Mouse (Mus musculus): Measurements from ENCODE around the gene Col9a3.
A peak's percentile ranks its signal among the peaks of the same experiment; 100 is the strongest.

The Col9a3 gene

DNA sequence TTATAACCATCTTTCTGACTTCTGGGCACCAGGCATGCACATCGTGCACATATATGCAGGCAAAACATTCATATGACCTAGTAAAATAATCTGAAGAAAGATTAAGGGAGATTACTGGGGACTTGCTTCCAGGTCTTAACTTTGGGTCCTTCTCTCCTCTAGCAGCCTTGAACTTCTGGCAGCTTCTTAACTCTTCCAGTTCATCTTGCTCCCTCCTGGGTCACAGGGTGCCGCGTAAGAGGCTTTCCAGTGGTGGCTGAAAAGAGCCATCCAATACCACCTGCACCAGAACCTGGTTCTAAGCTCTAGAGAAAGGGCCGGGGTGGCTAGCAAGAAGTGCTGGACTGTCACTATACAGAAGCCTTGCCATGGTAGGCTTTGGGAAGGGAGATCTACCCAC lies at the start of gene Col9a3:
Gene Col9a3 (plus strand): TSS at position 301 of the 400 bp plus-strand sequence.
- no peak for DNase-seq

DNA sequence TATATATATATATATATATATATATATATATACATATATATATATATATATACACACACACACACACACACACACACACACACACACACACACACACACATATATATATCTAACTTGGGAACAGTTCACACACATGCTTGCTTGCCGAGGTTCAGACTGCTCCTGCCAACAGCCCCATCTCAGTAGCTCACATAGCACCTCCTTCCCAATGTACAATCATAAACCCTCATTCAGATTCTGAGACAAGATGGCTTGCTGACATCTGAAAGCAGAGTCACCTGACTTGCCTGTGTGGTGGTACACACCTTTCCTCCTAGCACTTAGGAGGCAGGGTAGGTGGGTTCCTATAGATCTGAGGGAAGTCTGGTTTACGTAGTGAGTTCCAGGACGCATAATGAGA lies 45.2 kb upstream of the Col9a3 start:
- DNase-seq = no peak

DNA sequence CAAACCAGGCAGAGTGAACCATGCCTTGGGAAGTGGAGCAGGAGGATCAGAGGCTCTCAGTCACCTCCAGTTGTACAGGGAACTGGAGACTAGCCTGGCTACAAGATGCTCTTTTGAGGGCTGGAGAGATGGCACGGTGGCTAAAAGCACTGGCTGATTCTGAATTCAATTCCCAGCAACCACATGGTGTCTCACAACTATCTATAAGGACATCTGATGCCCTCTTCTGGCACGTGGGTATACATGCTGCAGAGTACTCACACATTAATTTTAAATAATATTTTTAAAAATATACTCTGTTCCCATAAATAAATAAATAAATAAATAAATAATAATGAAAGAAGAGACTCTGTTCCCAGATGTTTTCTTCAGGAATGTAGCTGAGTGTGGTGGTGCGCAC lies 42.4 kb upstream of the Col9a3 start:
- DNase-seq = peak; percentile 46 to 50

DNA sequence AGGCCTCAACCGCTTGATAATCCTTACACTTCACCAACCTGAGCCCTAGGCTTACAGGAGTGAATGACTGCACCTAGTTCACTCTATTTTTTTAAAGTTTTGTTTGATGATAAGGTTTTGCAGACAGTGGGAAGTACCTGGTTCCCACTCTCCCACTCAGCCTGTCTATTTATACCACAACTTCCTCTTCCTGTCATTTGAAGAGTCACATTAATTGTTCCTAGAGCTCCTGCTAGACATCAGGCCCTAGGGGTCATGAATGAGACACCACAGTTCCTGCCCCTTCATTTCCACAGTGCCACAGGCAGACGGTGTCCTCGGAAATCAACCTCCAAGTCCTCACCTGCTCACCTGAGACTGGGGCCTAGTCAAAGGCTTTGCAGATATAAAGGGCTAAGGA lies 41.1 kb upstream of the Col9a3 start:
- no peak for DNase-seq

DNA sequence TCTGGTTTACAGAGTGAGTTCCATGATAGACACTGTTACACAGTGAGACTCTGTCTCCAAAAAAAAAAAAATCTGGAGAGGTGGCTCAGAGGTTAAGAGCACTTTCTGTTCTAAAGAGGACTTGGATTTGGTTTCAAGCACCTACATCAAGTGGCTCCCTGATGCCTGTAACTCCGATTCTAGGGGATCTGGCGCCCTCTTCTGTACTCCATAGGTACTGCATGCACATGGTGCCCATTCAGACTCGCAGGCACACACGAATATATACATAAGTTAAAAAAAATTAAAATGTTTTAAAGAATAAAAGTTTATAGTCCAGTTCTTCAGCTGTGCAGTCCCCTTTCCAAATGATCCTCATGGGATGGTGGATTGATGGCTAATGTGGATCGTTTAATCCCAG lies 37.3 kb upstream of the Col9a3 start:
- peak; percentile 32 to 50 for DNase-seq

DNA sequence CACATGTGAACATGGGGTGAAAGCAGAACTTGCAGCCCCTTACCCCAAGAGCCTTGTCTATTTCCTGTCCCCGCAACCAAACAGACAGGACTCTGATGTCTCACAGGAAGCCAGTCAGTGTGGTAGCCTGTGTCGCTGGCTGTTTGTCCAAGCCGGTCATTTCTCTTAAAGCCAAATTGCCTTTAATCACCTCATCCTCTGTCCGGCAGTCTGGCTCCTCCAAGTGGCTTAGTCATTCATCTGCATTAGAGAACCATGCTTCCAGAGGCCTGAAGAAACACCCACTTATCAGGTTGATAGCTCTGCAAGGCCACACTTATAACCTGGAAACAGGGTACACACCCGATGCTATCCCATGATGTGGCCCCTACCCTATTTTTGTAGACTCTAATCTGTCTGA lies 35.4 kb upstream of the Col9a3 start:
- DNase-seq = no peak

DNA sequence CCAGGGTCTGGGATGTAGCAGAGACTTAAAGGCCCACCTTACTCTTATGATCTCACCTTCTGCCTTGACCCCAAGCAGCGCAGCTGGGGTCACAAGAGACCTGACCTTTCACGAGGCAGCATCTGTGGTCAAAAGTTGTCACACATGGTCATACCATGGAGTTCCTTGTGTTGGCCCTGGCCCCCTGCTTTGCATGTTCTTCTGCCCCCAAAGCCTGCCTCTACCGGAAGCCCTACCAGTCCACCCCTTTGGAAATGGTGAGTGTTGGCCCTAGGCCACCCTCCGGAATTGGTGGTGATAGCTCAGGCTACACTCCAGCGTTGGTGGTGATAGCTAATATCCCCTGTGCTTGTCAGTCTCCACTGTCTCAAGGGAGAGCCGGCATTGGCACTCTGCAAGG lies 34.3 kb upstream of the Col9a3 start:
- peak in 1 of 2 experiments; percentile 39 for DNase-seq

DNA sequence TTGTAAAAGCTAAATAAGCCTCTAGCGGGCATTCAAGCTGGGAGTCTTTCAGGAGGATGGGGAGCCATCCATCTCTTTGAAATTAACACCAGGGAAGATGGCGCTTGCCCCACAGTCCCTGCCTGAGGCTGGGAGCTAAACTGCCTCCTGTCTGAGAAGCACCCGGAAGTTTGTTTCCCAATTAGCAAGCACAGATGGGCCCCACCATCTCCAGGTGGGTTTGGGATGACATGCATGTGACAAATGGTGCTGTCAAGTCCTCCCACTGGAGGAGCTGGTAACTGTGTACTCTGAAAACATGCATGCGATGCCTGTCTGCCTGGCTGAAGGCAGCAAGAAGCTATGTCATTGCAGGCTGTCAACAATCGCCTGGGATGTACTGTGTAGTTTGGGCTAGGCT lies 33.7 kb upstream of the Col9a3 start:
- DNase-seq = peak in 1 of 2 experiments; percentile 26

DNA sequence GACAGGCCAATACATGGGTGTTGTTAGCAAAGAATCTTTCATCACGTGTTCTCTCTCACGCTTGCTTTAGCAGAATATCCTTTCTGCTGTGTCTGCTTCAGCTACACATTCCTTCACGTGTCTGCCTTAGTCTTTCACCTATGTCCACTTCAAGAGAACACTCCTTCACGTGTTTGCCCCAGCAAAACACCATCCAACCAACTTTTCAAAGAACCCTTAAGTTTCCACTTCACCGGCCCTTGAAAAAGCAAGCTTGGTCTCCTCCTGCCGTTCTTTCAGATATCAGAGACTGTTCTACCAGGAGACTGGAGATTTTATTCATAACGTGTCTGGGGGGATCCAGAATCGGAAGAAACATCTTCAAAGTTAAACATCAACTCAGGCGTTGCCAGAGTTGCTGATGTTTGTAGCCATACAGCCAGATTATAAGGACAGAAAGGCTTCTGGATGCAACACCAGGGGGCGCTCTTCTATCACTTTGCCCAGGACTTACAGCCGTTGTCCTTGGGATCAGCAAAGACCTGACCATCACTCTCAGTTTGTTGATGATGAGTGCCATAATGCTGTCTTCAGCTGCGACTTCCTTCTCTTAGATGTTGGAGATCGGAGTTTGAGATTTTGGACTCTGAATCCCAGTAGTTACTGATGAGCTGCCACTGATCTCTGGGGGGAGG lies 31.2 kb upstream of the Col9a3 start:
- peak; percentile 78 to 80 for DNase-seq

DNA sequence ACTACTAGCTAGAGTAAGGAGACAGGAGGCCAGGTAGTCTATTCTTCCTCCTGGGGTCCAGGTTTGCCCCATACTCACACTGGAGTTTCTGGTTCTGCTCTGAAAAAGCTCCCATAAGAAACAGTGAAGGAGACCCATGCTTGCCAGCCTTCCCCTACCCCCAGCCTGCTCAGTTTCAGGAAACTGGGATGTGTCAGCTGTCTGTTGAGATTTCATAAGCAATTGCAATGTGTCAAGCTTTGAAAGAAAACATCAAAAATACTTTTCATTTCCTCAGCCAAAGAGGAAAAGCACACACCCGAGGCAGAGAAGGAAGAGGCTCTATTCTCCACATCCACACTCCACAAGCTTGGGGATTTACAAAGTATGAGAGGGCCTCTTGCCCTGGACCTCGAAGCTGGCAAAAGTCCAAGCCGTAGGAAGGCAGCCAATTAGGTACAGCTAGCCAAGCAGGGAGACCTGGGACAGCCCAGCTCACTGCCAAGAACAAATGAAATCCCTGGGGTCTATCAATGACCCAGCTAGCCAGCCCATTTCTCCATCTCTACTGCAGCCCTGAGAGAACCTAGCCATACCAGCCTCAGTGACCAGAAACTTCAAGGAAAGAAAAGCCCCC lies 28.5 kb upstream of the Col9a3 start:
- DNase-seq = peak; percentile 85 to 89

DNA sequence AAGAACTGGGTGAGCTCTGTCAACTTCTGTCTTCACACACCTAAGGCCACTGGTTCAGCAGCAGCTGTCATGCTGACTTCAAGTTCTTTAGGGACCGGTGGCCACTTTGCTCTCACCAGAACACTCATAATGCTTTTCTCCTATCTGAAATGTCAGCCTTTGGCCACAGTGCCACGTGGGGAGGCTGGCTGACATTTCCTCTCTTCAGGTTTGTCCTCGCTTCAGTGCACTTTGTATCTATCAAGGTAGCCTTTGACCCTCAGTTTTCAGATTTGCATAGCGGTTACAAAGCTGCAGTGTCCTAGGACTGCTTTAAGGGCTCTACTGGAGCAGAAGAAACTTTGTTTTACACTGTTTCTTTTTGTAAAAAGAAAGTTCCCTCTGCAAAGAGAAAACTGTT lies 21.1 kb upstream of the Col9a3 start:
- DNase-seq = no peak

DNA sequence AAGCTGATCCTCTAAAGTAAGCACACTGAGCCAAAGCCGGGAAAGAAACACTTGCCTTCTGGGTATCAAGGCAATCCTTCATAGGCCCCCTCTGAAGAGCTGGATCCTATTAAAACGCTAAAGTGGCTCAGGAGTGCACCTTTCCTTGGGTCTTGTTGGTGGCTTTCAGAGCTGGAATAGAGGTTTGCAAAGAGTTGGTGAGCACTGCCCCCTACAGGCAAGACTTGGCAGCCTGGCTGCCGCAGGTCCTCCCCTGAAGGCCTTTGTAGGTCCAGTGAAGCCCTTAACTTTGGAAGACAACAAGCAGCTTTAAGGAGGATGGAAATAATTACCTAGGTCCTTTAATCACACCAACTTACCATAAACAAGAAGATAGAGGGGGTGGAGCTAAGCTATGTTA lies 18.9 kb upstream of the Col9a3 start:
- DNase-seq = peak; percentile 89 to 93

DNA sequence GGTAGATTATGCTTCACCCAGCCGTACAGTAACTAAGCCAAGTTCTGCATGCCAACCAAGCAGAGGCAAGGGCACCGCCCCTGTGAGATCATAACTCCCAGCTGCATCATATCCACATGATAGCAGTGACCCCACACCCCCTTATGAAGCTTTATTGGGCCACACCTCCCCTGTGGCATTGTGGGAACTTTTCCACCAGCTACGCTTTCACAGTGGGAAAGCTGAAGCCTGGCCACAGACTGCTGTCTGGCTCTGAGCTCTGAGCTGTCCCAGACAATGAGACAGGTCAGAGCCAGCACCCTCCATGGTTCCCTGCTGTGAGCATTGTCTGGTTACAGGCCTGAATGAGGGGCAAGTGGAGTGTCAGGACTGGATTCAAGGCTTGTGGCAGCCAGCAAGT lies 16.6 kb upstream of the Col9a3 start, which contains the start of gene Mrgbp:
Gene Mrgbp (plus strand): TSS at position 303 of the 400 bp plus-strand sequence.
- peak; percentile 38 for DNase-seq

DNA sequence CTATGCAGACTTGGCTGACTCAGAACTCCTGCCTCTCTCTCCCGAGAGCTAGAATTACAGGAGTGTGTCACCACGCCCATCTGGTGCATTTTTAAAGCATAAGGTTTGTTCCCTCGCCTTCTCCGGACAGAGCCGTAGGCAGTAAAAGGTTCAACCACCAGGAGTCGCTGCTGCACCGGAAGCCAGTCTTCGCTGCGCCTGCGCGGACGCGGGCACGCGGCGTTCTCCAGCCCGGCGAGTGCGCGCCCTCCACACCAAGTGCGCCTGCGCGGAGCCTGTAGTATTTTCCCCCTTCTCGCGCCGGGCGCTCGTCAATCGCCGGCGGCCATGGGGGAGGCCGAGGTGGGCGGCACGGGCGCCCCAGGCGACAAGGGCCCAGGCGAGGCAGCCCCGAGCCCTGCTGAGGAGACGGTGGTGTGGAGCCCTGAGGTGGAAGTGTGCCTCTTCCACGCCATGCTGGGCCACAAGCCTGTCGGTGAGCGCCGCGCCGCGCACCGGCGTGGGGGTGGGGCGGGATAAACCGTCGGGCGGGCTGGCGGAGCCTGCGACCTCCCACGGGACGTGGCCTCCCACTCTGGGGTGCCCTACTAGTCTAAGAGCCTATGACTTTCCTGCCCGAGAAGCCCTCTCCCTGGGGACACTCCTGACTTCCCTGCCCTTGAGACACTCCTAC lies 15.0 kb upstream of the Col9a3 start:
- DNase-seq = peak; percentile 99 to 100

DNA sequence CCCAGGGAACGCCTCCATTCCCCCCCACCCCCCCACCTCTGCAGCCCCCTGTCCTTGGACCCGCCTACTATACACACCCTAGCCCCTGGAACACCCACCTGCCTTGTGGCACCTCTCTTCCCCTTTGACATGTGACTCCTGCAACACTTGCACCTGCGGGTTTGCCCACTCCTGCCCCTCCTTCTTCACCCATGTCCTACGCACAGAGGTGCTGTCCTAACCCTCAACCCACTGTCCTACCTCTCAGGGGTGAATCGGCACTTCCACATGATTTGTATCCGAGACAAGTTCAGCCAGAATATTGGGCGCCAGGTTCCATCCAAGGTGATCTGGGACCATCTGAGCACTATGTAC lies 14.5 kb upstream of the Col9a3 start:
- no peak for DNase-seq

DNA sequence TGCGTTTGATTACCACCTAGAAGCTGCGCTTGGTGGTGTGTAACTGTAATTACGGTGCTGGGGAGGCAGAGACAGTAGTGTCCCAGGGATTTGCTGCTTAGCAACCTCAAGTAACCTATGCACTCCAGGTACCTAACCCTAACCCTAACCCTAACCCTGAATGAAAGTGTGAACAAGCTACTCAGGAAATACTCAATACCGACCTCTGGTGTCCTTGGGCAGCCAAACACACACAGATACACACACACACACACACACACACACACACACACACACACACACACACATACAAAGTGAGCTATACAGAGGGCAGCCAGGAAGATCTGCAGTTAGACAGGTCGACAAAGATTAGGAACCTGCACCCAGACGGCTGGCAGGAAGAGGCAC lies 8.9 kb upstream of the Col9a3 start:
- DNase-seq = no peak

DNA sequence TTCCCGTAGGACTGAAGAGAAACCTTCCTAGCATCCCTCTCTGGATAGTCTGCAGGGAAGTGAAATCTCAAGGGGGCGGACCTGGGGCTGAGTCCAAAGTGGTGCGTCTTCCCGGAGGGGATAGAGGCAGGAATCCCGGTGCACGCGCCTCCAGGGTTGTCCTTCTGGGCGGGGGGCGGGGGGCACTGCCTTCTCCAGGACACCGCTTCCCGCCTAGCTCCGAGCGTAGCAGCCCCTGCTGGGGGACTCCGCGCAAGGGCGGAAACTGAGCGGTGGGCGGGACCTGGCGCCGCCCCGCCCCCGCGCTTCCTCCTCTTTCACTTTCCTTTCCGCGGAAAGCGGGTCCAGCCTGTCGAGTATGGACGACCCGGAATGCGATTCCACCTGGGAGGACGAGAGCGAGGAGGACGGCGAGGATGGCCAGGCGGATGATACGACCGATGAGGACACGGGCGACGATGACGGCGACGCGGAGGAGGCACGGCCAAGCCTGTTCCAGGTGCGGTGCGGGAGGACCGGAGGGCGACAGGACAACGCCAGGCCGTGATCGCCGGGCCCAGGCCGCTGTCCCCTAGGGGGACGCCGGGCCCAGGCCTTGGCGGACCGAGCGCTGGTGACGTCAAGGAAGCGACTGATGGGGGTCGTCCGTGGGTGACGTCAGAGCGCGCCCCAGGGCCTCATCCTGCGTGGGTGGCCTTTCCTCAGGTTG lies 8.3 kb upstream of the Col9a3 start, which contains the start of gene Ogfr:
Gene Ogfr (plus strand): TSS at position 123 of the 709 bp plus-strand sequence.
- peak; percentile 92 to 93 for DNase-seq

DNA sequence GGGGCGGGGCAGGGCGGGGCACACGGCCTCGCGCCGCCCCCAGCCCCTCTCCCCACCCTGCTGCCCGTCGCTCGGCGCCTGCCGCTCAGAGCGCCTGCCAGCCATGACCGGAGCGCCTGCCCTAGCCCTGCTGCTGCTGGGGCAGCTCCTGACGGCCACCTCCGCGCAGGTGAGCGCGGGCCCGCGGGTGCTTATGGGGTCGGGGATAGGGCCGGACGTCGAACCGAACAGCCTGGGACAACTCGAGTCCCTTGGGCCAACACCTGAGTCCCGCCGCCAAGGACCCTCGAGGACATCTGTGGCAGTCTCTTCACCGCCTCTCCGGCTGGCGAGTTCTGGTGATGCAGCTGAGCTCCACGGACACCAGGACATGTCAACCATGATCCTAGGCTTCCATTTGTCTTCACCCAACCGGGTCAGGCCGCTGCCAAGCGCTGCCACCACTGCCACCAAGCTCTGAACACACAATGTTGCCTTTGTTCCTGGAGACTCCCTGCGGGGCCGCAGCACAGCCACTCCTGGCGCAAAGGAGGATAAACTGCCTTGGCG lies 641 bp downstream of the Col9a3 start:
- DNase-seq = peak; percentile 74 to 78

DNA sequence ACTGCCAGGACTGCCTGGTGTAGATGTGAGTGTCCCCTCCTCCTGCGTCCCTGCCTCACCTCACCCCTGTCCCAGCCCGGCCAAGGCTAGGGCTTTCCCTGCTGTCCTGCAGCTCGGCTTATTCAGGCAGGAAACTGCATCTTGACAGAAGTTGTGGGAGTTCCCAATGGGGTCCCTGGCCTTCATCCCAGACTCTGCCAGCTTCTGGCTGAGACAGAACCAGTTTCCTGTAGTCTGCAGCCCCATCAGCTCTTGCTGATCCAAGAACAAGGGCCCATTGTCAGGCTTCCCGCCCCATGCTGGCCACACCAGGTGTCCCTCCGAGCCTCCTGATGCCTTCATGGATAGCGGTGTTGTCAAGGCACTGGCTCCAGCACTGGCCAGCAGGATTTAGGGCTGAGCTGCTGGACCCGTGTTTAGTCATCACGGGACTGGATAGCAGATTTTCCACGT lies 3.0 kb downstream of the Col9a3 start:
- peak; percentile 96 to 98 for DNase-seq

DNA sequence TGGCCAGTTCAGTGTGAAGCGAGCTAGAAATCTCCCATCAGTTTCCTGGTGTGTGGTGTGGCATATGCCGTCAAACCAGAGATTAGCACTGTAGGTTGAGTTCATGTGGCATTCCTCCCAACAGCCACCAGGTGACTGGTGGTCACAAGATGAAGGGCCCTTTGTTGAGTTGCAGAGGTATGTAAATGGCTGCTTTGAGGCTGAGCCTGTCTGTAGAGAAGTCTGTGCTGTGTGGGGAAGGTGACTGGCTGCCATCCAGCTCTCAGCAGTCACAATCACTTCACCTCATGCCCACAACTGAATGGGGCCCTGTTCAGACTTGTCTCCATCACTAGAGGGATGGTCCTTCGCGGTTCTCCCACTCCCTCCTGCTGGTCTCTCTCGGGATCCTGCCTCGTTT lies 7.2 kb downstream of the Col9a3 start:
- DNase-seq = peak in 1 of 2 experiments; percentile 46

DNA sequence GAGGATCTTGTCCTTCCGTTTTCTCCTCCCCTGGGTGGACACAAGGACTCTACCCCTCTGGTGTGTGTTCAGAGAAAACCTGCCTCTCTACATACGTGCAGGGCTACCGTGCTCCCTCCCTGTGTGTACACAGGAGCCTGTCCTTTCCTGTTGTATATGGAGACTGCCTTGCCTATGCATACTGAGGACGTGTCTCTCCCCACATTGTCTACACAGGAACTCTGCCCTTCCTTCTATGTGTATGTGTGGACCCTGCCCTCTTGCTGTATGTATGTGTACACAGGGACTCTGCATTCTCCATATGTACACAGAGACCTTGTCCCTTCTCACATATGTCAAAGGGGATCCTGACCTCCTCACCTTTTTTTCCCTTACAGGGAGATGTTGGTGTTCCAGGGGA lies 12.7 kb downstream of the Col9a3 start:
- no peak for DNase-seq

DNA sequence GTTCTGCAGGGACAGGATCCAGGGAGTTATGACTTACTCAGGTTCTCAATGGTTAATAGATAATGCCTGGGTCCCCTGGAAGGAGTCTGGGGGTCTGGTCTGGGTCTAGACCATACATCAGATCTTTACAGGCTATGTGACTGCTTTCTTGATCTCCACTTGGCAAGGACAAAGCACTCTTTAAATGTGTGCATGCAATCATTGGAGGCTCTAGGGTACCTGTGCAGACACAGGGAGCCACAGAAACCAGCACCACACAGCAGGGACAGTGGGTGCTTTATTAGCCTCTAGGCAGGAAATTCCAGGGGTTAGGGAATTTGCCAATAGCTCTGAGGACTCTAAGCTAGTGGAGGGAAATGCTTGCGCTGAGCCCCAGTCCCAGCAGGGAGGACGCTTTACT lies 14.3 kb downstream of the Col9a3 start:
- DNase-seq = no peak

Data from cerebellum, postnatal 10 days (tissue).